Mouse (Mus musculus) liver, embryonic 14.5 days (tissue): ENCODE measurements at regions not wholly inside any gene's neighbourhood (a gene's known extent, or its start where the extent isn't known, plus 50 kb on each side); places are given as distances from the start of the nearest gene placed in this dataset.

Source experiments
- CTCF ChIP-seq: IDR thresholded peaks from 2 replicates; pipeline ENCODE4 v1.5.1; 2016; ENCODE audit warnings: antibody characterized with exemption, low read depth, control low read depth
- EP300 ChIP-seq: IDR thresholded peaks from 2 replicates; pipeline ENCODE4 v1.6.1; 2016; ENCODE audit warnings: antibody characterized with exemption, low read depth

- no peak for TF ChIP-seq EP300
- no peak for TF ChIP-seq CTCF
Measured at GRCm38 (mm10) chr8:127684213-127684612, 620.5 kb downstream of the Pard3 start.
